Mouse (Mus musculus) gastrocnemius, adult 8-10 months (tissue): Measurements from ENCODE around the gene Ssc4d. TPM values are rescaled to one million over a fixed set of nuclear protein-coding genes. Genes with fewer than 3 reads are reported as not detected.

Experiments used
- DNase-seq, 2 experiments: peaks; one replicate each; pipeline ENCODE4 v3.0.0; 2022; ENCODE audit warnings: low spot score in 2 of 2
- total RNA-seq, 4 experiments: library from RNA; stranded (reverse); gene quantifications; 2 replicates each; pipeline ENCODE4 v1.2.4; 2022

The Ssc4d gene
- total RNA-seq, 4 experiments from 2014 or later = 0.29 to 0.65 (median 0.53) TPM; not detected in 1

GRCm38 (mm10) chr5:135910813-135911212 lies 63.5 kb downstream of the Ssc4d start:
- no peak for DNase-seq

Other genes with a start within 250 kb of the Ssc4d start
- 10 to 100 TPM in 1 of 4 experiments, 1 to 10 TPM in 3; 7.9 to 12.3 (median 8.9) TPM for gene Tmem120a, start 230.1 kb downstream of the Ssc4d start, total RNA-seq
- not detected for gene Styxl1, start 196.1 kb downstream of the Ssc4d start, total RNA-seq
- 100 to 1,000 TPM; 825 to 986 (median 954) TPM for gene Mdh2, start 196.1 kb downstream of the Ssc4d start, total RNA-seq
- gene Srrm3, start 167.6 kb downstream of the Ssc4d start, total RNA-seq = not detected
- gene Hspb1, start 86.6 kb downstream of the Ssc4d start, total RNA-seq = 100 to 1,000 TPM; 202 to 250 (median 231) TPM
- gene Ywhag, start 39.9 kb downstream of the Ssc4d start, total RNA-seq = 100 to 1,000 TPM; 306 to 315 (median 309) TPM
- not detected for gene Zp3, start 5.6 kb upstream of the Ssc4d start, total RNA-seq
- 1 to 10 TPM; 6.4 to 7.8 (median 7.1) TPM for gene Dtx2, start 20.3 kb upstream of the Ssc4d start, total RNA-seq
- not detected for gene Upk3b, start 64.0 kb upstream of the Ssc4d start, total RNA-seq
- not detected for gene Upk3bl, start 80.0 kb upstream of the Ssc4d start, total RNA-seq
- gene Rasa4, start 109.4 kb upstream of the Ssc4d start, total RNA-seq = 10 to 100 TPM; 24.6 to 27.4 (median 26.7) TPM
- gene Polr2j, start 142.1 kb upstream of the Ssc4d start, total RNA-seq = 10 to 100 TPM; 60.0 to 72.5 (median 60.7) TPM
- 1 to 10 TPM; 4.1 to 5.7 (median 4.2) TPM for gene Lrwd1, start 161.5 kb upstream of the Ssc4d start, total RNA-seq
- 1 to 10 TPM; 3.4 to 6.1 (median 4.1) TPM for gene Alkbh4, start 161.6 kb upstream of the Ssc4d start, total RNA-seq
- gene Orai2, start 196.2 kb upstream of the Ssc4d start, total RNA-seq = 1 to 10 TPM in 1 of 4 experiments, under 1 TPM in 3; 0.32 to 1.0 (median 0.45) TPM
- 10 to 100 TPM; 17.0 to 18.9 (median 17.6) TPM for gene Prkrip1, start 224.4 kb upstream of the Ssc4d start, total RNA-seq